Comparison of ENCODE assay signal across 14 mouse cellular contexts in the genomic region with DNA sequence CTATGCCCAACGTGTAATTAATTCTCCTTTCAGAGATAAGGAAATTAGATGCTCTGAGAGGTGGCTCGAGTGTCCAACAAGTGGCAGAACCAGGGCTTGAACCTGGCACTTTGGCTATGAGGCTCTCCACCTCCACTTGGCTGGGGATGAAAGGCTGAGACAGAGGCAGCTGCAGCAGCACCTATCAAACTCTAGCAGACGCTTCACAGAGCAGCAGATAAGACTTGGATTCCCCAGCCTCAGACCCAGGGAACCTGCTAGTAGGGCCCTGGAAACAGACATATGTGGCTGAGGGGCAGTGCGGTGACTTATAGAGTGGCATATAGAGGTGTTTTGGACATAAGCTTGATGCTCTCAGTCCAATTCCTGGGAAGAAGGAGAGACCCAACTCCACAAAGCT.
"Had no signal": no experiment of that assay in that cellular context is flagged by ENCODE, and none has a peak within 500 bp of the region (broad histone marks: within the 10 kb centered on the region; RNA-seq: fewer than 3 reads in every experiment).

No protein-coding gene starts in this region.

- ATAC-seq: intestine, embryonic 15.5 days had no signal

- H3K9me3 ChIP-seq: intestine, embryonic 15.5 days; kidney, embryonic 15.5 days; limb, embryonic 13.5 days; lung, embryonic 15.5 days; midbrain, embryonic 10.5 days; neural tube, embryonic 15.5 days had no signal

- DNase-seq: kidney, adult 18-20 months; kidney, postnatal 25 days; layer of hippocampus, adult 9-11 months; lung, postnatal 14 days; midbrain, embryonic 14.5 days; thymus, adult 18-20 months; thymus, postnatal 14 days had no signal

- H3K4me1 ChIP-seq: intestine, embryonic 15.5 days; limb, embryonic 13.5 days; lung, embryonic 15.5 days; neural tube, embryonic 15.5 days had no signal

- H3K9ac ChIP-seq: intestine, embryonic 15.5 days; kidney, embryonic 15.5 days; limb, embryonic 13.5 days; lung, embryonic 15.5 days; neural tube, embryonic 15.5 days had no signal

- H3K27me3 ChIP-seq: intestine, embryonic 15.5 days; limb, embryonic 13.5 days; lung, embryonic 15.5 days; neural tube, embryonic 15.5 days had no signal

- H3K36me3 ChIP-seq: intestine, embryonic 15.5 days; kidney, embryonic 15.5 days; limb, embryonic 13.5 days; lung, embryonic 15.5 days; midbrain, embryonic 10.5 days; neural tube, embryonic 15.5 days had no signal

- H3K4me2 ChIP-seq: intestine, embryonic 15.5 days; kidney, embryonic 15.5 days; limb, embryonic 13.5 days; lung, embryonic 15.5 days; neural tube, embryonic 15.5 days had no signal

- H3K27ac ChIP-seq: intestine, embryonic 15.5 days; kidney, embryonic 15.5 days; limb, embryonic 13.5 days; lung, embryonic 15.5 days; midbrain, embryonic 10.5 days; neural tube, embryonic 15.5 days had no signal

- H3K4me3 ChIP-seq: intestine, embryonic 15.5 days; kidney, embryonic 15.5 days; limb, embryonic 13.5 days; lung, embryonic 15.5 days; midbrain, embryonic 10.5 days; myocyte; neural tube, embryonic 15.5 days had no signal
